Mouse (Mus musculus): Measurements from ENCODE around the gene Hspg2.

The Hspg2 gene

DNA sequence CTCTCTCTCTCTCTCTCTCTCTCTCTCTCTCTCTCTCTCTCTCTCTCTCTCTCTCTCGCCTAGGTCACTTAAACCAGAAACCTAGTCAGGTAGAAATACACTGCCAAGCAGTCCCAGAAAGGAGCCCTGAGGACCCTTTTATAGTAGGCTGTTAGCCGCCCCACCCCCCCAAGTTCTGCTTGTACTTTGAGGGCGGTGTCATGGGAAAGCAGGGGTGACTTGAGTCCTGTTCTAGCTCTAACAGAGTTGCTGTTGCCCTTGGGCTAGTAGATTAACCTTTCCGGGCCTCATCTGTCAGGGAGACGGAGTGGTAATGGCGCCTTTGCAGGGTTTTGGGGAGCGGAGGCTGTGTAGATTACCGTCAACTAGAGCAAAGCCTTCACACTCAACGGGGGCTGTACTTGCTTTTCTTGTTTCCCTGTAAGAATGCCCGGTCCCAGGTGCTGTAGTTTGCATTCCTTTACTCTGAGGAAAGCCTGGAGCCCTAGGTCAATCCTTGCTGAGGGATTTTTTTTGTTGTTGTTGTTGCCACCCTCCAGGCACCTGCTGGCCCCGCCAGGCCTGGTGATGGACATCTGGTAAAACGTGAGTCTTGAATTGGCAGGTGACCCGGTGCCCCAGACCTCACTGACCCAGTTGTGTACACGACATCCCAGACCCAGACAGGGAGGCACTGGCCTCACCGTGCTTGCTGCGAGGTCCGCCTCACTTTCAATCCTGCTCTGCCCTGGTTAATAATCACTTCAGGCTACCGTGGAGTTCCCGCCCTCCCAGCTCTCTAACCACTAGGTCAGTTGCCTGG lies 11.8 kb downstream of the Hspg2 start:
- no peak for DNase-seq (ENCODE audit: extremely low spot score, low spot score)

GRCm38 (mm10) chr4:137480993-137481340 lies 12.4 kb downstream of the Hspg2 start:
- no peak for DNase-seq (ENCODE audit: extremely low spot score, low spot score)

DNA sequence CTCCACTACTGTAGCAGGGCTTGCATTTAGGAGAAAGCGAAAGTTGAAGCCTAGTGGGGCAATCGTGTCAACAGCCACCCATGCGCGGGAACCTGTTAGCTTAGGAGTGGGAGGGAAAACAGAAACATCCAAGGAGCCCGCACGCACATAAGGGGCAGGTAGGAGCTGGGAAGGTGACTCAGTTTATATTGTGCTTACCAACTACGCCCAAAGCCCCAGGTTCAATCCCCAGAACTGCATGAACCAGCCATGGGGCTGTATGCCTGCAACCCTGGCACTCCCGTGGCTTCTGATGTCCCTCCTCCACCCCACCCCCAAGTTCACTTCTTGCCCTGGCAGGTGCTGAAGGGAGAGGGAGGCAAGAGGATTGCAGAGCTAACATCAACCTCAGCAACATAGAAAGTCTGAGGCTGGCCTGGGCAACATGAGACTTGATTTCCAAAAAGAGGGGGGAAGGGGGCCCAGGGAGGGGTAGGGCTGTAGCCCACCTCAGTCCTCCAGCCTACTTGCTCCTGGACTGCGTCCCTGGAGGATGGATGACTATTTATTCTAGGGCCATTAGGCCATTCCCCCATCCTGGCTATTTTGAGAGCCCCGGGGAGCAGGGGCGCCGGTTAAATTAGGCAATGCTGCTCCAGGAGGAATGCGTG lies 12.9 kb downstream of the Hspg2 start:
- no peak for DNase-seq (ENCODE audit: extremely low spot score, low spot score)

GRCm38 (mm10) chr4:137483871-137484270 lies 15.3 kb downstream of the Hspg2 start:
- no peak for DNase-seq (ENCODE audit: extremely low spot score, low spot score)

DNA sequence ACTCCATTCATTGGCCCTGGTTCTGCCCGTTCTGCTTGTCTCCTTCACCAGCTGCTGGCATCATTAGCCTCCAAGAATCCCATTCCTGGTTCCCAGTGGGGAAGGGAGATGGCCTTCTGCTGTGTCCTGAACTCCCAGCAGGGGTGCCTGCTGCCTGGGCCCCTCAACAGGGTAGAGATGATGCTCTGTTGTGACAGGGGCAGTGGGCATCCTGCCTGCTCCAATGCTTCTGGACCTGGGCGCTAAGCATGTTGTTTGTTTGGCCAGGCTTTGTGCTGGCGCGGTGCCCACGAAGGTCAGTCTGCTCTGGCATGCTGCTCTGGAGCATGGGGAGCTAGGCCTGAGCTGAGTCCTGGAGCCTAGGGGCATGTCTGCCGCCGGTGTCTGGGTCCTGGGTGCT lies 16.0 kb downstream of the Hspg2 start:
- no peak for DNase-seq (ENCODE audit: extremely low spot score, low spot score)

GRCm38 (mm10) chr4:137485258-137485960 lies 16.8 kb downstream of the Hspg2 start:
- DNase-seq (ENCODE audit: extremely low spot score, low spot score) = no peak

DNA sequence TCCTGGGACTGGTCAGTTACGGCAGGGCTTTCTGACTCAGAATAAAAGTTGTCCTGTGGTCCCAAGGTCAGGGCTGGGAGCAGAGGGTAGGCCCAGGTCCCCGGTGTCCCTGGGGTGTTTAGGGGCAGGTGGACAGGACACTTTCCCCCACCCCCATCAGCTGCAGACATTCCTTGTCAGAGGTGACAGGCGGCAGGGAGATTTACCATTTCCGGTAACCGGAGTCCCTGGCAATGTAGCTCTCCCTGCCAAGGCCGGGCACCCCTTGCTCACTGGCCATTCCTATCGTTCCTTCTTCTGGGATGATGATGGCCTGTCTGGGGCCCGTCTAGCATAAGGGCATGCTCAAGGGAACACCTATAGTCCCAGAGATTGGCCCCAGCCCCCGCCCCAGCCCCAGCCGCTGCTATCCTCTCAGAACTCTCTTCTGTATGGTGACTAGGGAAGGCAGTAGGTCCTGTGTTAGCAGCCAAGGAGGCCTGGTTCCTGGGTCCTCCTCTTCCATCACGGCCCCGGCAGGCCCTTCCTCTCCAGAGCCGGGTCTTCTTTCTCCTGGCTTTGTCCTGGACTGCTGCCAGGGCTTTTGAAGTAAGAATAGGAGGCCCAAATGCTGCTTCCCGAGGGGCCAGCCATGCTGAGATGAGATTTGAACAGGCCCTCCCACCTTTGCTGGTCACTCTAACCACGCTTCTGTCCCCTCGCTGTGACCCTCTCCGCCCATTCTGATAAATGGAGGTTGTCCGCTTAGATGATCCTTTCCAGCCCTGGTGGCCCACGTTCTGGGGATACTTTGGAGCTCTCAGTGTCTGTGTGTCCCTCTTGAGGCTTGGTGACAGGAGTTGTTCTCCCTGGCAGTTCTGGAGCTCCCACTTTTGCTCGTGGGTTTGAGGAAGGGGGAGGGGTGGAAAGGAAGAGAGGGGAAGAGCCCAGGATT lies 17.8 kb downstream of the Hspg2 start:
- DNase-seq (ENCODE audit: extremely low spot score, low spot score) = no peak

DNA sequence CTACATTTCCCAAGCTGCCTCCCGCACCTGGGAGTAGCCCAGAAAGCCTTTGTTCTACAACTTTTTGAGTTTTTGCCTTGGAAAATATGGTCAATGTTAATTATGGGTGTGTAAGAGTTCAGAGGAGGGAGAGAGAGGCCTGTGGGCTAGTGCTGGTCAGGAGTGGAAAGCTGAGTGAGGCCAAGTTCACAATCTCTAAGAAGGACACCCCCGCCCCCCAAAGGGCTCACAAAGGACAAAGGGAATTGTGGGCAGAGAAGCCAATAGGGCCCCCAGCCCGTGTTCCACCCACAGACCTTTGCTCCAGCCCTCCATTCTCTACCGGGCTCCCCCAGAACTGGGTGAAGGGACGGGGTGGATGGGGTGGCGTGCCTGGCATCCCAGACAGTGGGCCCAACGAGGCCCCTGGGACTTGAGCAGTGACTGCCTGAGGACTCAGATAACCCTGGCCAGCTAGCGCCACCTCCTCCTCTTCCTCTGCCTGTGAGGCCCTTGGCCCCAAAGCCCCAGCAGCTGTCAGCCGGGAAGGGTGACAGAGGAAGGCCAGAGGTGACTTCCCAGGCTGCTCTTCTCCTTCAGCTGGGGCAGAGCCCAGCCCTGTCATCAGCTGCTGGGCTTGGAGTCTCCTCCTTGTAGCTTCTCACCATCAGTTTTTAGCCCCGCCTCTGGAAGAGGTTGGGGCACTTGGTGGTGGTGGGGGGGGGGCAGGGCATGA lies 18.9 kb downstream of the Hspg2 start:
- no peak for DNase-seq (ENCODE audit: extremely low spot score, low spot score)

DNA sequence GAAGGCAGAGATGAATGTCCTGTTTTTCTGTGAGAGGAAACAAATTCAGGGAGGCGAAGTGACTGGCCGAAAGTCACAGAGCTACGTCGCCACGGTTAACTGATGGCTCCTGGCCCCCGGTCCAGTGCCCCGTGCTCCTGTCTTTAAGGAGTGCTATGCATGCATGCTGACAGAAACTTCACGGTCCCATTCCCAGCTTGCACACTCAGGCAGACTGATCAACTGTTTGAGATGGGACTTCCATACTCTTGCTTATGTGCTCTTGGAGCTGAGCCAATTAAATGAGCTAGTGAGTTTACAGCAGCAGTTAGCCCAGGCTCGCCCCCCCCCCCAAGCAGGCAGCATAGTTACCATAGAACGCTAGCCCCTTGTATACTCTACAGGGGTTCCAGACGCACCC lies 19.5 kb downstream of the Hspg2 start:
- DNase-seq (ENCODE audit: extremely low spot score, low spot score) = no peak

DNA sequence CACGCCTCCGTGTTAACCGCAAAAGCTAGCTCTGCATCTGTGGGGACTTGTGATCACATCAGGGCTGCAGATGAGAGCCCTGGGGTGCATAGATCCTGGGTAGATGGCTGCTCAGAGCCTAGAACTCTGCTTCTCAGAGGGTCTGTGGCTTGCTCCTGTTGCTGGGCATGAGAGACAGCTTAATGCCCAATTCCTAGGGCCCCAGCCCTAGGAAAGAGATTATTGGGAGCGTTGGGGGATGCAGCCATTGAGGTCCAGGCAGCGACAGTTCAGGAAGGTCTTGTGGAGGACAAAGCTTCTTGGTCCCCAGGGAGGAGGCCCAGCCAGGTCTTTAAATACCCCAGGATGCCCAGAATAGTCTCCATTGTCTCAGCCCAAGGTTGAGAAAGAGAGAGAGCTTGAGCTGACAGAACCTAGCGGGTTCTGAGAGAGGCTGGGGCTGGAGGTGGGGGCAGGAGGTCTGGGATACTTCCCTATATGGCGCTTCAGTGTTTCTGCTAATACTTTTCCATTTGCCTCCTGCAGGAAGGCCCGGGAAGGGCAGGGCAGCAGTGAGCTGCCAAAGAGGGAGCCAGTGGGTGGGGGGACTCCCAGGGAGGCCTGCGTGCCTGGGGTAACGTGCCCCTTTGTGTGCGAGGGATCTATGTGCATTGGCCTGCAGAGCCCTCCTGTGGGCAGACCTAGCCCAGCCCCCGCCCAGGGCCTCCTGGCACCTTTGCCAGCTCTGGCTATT lies 20.2 kb downstream of the Hspg2 start:
- DNase-seq (ENCODE audit: extremely low spot score, low spot score) = no peak

DNA sequence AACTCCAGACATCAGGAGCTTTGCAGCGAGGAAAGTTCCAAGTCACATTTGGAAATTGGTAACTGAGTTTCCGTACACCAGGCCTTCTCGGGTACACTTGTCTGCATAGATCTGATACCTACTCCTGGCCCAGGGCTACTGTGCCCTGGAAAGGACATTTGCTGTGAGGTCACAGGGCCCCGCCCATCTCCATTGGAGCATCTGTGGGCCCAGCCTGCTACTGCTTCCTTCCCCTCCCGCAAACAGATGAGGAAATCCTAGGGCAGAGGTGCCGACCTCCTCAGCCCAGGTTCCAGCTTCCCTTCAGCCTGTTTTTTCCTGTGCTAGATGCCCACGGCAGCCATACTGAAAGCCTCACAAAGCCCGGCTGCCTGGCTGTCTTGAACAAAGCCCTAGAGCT lies 21.4 kb downstream of the Hspg2 start:
- no peak for DNase-seq (ENCODE audit: extremely low spot score, low spot score)

DNA sequence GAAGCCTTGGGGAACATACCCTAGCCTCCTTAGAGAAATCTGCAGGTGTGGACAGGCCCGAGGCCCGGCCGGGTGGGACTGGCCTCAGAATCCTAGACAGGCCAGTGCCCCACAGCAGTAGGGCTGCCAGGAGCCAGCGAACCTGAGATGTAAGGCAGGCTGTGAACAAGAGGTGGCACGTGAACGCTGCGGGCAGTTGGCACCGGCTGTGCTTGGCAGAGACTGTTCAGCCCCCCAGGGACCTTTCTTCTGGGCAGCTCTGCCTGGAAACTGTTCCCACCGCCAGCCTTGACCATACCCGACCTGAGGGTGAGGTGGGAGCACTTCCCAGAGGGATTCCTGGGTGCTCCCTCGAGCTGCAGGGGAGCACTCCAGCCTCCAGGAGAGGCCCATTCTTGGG lies 24.0 kb downstream of the Hspg2 start:
- no peak for DNase-seq (ENCODE audit: extremely low spot score, low spot score)

DNA sequence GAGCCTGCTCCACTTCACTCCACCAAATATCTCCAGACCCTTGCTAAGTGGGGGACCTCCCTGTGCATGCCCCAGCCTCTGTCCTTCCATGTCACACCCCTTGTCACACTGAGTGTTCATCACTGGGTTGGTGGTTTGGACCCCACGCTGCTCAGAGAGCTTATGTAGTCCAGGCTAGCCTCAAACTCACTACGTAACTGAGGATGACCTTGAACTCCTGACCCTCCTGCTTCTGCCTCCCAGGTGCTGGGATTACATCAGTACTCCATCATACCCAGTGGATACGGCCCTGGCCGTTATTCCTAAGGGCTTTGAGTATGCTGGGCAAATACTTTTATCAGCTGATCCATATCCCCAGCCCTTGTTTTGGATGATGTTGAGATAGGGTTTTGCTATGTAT lies 24.6 kb downstream of the Hspg2 start:
- DNase-seq (ENCODE audit: extremely low spot score, low spot score) = no peak

DNA sequence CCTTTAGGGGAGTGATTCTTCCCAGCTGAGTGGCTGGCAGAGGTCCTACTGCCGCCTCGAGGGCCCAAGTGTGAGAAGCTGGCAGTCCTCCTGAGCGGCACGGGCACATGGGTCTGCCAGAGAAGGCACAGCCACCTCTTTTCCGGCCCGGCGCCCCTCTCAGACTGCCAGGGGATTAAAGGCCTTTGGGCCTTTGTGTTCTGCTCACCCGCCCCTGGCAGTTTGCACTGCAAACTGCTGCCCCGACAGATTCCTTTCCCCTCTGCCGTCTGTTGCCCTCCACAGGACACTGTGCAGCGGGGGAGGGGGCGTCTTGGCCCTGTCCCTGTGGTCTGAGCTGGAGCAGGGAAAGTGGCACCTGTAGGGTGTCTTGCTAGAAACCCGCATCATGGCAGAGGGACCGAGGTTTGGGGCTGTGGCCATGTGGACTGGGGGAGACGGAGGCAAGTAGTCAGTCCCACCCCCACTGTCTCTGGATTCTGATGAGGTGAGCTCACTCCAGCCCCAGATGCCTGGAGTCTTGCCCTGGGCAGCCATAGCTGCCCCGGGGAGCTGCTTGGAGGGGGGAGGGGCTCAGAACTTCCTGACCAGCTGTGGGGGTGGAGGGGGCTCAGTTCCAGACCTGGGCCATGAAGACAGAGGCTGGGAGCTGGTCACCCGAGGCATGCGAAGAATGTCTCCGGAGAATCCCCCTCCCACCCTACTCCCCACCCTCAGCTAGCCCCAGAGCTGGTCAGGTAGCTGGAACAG lies 26.4 kb downstream of the Hspg2 start:
- peak; percentile 59 for DNase-seq (ENCODE audit: extremely low spot score, low spot score)

GRCm38 (mm10) chr4:137495501-137496100 lies 27.0 kb downstream of the Hspg2 start:
- DNase-seq (ENCODE audit: extremely low spot score, low spot score) = no peak

- no peak for DNase-seq (ENCODE audit: extremely low spot score, low spot score)
These were observed 28.8 kb downstream of the Hspg2 start for GRCm38 (mm10) chr4:137497367-137497766.

GRCm38 (mm10) chr4:137497892-137498722 lies 29.5 kb downstream of the Hspg2 start:
- no peak for DNase-seq (ENCODE audit: extremely low spot score, low spot score)
